22 mouse cellular contexts compared by ENCODE assay signal in the genomic region with DNA sequence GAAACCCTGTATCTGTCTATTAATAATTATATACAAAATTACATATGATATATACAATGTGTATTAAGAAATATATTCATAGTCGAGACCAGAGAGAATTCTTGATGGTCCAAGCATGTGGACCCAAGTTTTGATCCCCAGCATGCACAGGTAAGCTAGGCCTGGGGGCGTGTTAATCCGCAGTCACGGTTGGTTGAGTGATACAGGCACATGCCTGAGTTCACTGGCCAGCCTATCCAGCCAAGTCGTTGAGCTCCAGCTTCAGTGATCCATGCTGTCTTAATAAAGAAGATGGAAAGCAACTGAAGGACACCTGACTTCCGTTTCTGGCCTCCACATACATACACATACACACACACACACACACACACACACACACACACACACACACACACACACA. TPM values are rescaled to one million over a fixed set of nuclear protein-coding genes. Genes with fewer than 3 reads are reported as not detected.
"Had no signal": no experiment of that assay in that cellular context is flagged by ENCODE, and none has a peak within 500 bp of the region (broad histone marks: within the 10 kb centered on the region; RNA-seq: fewer than 3 reads in every experiment).

No protein-coding gene starts in this region.

- H3K9ac ChIP-seq: lung, embryonic 15.5 days; midbrain, embryonic 13.5 days; midbrain, embryonic 15.5 days; neural tube, embryonic 12.5 days; stomach, embryonic 15.5 days had no signal

- ATAC-seq: lung, postnatal 0 days; midbrain, embryonic 13.5 days; midbrain, embryonic 15.5 days had no signal

- H3K4me2 ChIP-seq: lung, embryonic 15.5 days; midbrain, embryonic 11.5 days; midbrain, embryonic 13.5 days; midbrain, embryonic 15.5 days; neural tube, embryonic 12.5 days; stomach, embryonic 15.5 days had no signal

- H3K27me3 ChIP-seq: lung, embryonic 15.5 days; megakaryocyte, embryonic 14.5 days; midbrain, embryonic 13.5 days; midbrain, embryonic 15.5 days; neural tube, embryonic 12.5 days; stomach, embryonic 15.5 days had no signal

- H3K27ac ChIP-seq: lung, embryonic 15.5 days; macrophage; midbrain, embryonic 13.5 days; midbrain, embryonic 15.5 days; neural tube, embryonic 12.5 days; stomach, embryonic 15.5 days; stomach, postnatal 0 days had no signal

- H3K36me3 ChIP-seq: neural tube, embryonic 12.5 days; stomach, embryonic 15.5 days had no signal

- H3K9me3 ChIP-seq: lung, embryonic 15.5 days; megakaryocyte, embryonic 14.5 days; midbrain, embryonic 13.5 days; midbrain, embryonic 15.5 days; neural tube, embryonic 12.5 days; stomach, embryonic 15.5 days had no signal

- H3K4me1 ChIP-seq: lung, embryonic 15.5 days; midbrain, embryonic 15.5 days; neural tube, embryonic 12.5 days; stomach, embryonic 15.5 days had no signal

- H3K4me3 ChIP-seq: lung, embryonic 15.5 days; megakaryocyte, embryonic 14.5 days; midbrain, embryonic 13.5 days; midbrain, embryonic 15.5 days; neural tube, embryonic 12.5 days; stomach, embryonic 15.5 days had no signal

- DNase-seq: lung, postnatal 14 days; lung, postnatal 36 days; right cerebral cortex, postnatal 14 days; thymus, adult 2 months; thymus, postnatal 25 days; thymus, postnatal 4 days had no signal

RNA-seq across cellular contexts. Expression of gene Pon1, which starts 57.7 kb away (rescaled TPM):
- total RNA-seq: megakaryocyte progenitor cell, adult 5-6 weeks; monocyte, adult 5-6 weeks; neutrophil, adult 5-6 weeks had no signal
- polyA plus RNA-seq: lung, embryonic 15.5 days; macrophage; midbrain, postnatal 0 days; neural tube, embryonic 12.5 days; neural tube, embryonic 14.5 days; testis, adult 2 months had no signal
